Mouse (Mus musculus) kidney, postnatal 14 days (tissue): ENCODE measurements at regions not wholly inside any gene's neighbourhood (a gene's known extent, or its start where the extent isn't known, plus 50 kb on each side); places are given as distances from the start of the nearest gene placed in this dataset.

Experiments used
- DNase-seq: peaks from one replicate; pipeline ENCODE4 v3.0.0; 2022; ENCODE audit warnings: mixed read lengths

GRCm38 (mm10) chr6:145677475-145678325 is 62.1 kb downstream of the Tuba3b start:
- DNase-seq, result peak; percentile 57

GRCm38 (mm10) chr6:145679516-145679915 is 64.0 kb downstream of the Tuba3b start:
- no peak for DNase-seq

- DNase-seq, result no peak
These were observed 59.5 kb upstream of the Rassf8 start for GRCm38 (mm10) chr6:145687073-145687472.

GRCm38 (mm10) chr6:145691680-145692079 is 54.9 kb upstream of the Rassf8 start:
- no peak for DNase-seq

- peak; percentile 41 for DNase-seq
These were observed 51.7 kb upstream of the Rassf8 start for GRCm38 (mm10) chr6:145694817-145695216.
